Mouse (Mus musculus) midbrain, embryonic 12.5 days (tissue): ENCODE data around the gene Unc93b1. TPM values are rescaled to one million over a fixed set of nuclear protein-coding genes. Genes with fewer than 3 reads are reported as not detected.

Experiments
- ATAC-seq: fragments of 200-750 bp; cut with Nextera tagmentation; 2 replicates; pipeline ENCODE4 v1.8.0; 2017; ENCODE audit warnings: low read depth, moderate TSS enrichment, moderate library complexity; ENCODE audit not compliant: low FRiP score
- H3K27ac ChIP-seq: fragments of 300-500 bp; sonication (generic); replicated peaks from 2 replicates; pipeline ENCODE4 v1.5.1; 2016; ENCODE audit warnings: mild to moderate bottlenecking
- H3K27me3 ChIP-seq: fragments of 300-500 bp; sonication (generic); 2 replicates; pipeline ENCODE4 v1.6.1; 2016; ENCODE audit warnings: mild to moderate bottlenecking
- H3K36me3 ChIP-seq: fragments of 300-500 bp; sonication (generic); 2 replicates; pipeline ENCODE4 v1.6.1; 2016
- H3K4me1 ChIP-seq: fragments of 300-500 bp; sonication (generic); 2 replicates; pipeline ENCODE4 v1.6.1; 2016
- H3K4me2 ChIP-seq: fragments of 300-500 bp; sonication (generic); replicated peaks from 2 replicates; pipeline ENCODE4 v1.6.1; 2016; ENCODE audit warnings: mild to moderate bottlenecking, moderate library complexity
- H3K4me3 ChIP-seq: fragments of 300-500 bp; sonication (generic); 2 replicates; pipeline ENCODE4 v1.5.1; 2016; ENCODE audit warnings: mild to moderate bottlenecking
- H3K9ac ChIP-seq: fragments of 300-500 bp; sonication (generic); replicated peaks from 2 replicates; pipeline ENCODE4 v1.6.1; 2016; ENCODE audit warnings: mild to moderate bottlenecking, moderate library complexity
- H3K9me3 ChIP-seq: fragments of 300-500 bp; sonication (generic); 2 replicates; pipeline ENCODE4 v1.6.1; 2016; ENCODE audit warnings: mild to moderate bottlenecking
- WGBS: fragments of 180-500 bp; shearing (Covaris S2); methylation state at CpG from one replicate; pipeline ENCODE4 v1.1.7; 2016; 5-methylcytosine and 5-hydroxymethylcytosine counted together
- polyA plus RNA-seq: library from polyadenylated mRNA; unstranded; fragments of >200 nt; fragmentation: Nextera tagmentation; extraction: Ambion mirVana; gene quantifications from 2 replicates; pipeline ENCODE4 v1.2.1, GENCODE M21; 2016

The Unc93b1 gene
- polyA plus RNA-seq, 1 experiment from 2014 or later, result 10.4 TPM

DNA sequence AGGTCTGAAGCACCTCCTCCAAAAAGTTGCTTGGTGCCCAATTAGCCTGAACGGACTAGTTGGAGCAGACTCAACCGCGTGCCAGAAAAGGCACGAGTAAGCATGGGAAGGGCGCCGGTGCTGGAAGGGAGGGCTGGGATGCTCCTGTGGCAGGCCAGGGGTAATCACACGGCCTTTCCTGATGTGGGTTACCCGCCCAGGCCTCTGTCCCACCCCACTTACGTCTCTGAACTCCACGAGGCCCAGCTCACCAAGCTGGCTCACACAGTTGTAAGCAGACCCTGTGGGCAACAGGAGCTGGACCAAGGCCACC lies 30.7 kb upstream of the Unc93b1 start:
- Histone ChIP-seq H3K9me3 (no peaks in the 10 kb centered on the region), H3K4me3 (no peak overlapping the region), H3K4me1 (peaks cover 18% of the 10 kb centered on the region), H3K36me3 (peaks cover 13% of the 10 kb centered on the region; the same call in 1 of the 2 replicates), H3K27me3 (peaks cover 19% of the 10 kb centered on the region), H3K9ac (no peak overlapping the region), H3K27ac (no peak overlapping the region), H3K4me2 (no peak overlapping the region)
- 69% methylated on average over 10 of the region's 10 CpGs for WGBS
- ATAC-seq, result no peak

- no peak for ATAC-seq
Observed at GRCm38 (mm10) chr19:3905261-3905969, 29.6 kb upstream of the Unc93b1 start.

GRCm38 (mm10) chr19:3906326-3906725 lies 28.7 kb upstream of the Unc93b1 start:
- peak overlapping the region; percentile 45 for H3K4me3 ChIP-seq
- peaks cover 19% of the 10 kb centered on the region for H3K27me3 ChIP-seq
- WGBS, result 43% methylated on average over 10 of the region's 10 CpGs
- peak overlapping the region; percentile 67 for H3K4me2 ChIP-seq
- peaks cover 31% of the 10 kb centered on the region for H3K36me3 ChIP-seq
- ATAC-seq, result no peak
- peak overlapping the region; percentile 52; the same call in 1 of the 2 replicates for H3K9ac ChIP-seq
- no peak overlapping the region for H3K27ac ChIP-seq
- H3K4me1 ChIP-seq, result peaks cover 18% of the 10 kb centered on the region
- no peaks in the 10 kb centered on the region for H3K9me3 ChIP-seq

More at GRCm38 (mm10) chr19:3905261-3905969, 29.6 kb upstream of the Unc93b1 start:
- Histone ChIP-seq H3K4me2 (no peak overlapping the region; the same call in 1 of the 2 replicates), H3K9me3 (no peaks in the 10 kb centered on the region), H3K27me3 (peaks cover 19% of the 10 kb centered on the region), H3K4me1 (peaks cover 18% of the 10 kb centered on the region), H3K4me3 (no peak overlapping the region), H3K9ac (no peak overlapping the region), H3K27ac (no peak overlapping the region), H3K36me3 (peaks cover 24% of the 10 kb centered on the region)
- 50% methylated on average over 6 of the region's 6 CpGs for WGBS

DNA sequence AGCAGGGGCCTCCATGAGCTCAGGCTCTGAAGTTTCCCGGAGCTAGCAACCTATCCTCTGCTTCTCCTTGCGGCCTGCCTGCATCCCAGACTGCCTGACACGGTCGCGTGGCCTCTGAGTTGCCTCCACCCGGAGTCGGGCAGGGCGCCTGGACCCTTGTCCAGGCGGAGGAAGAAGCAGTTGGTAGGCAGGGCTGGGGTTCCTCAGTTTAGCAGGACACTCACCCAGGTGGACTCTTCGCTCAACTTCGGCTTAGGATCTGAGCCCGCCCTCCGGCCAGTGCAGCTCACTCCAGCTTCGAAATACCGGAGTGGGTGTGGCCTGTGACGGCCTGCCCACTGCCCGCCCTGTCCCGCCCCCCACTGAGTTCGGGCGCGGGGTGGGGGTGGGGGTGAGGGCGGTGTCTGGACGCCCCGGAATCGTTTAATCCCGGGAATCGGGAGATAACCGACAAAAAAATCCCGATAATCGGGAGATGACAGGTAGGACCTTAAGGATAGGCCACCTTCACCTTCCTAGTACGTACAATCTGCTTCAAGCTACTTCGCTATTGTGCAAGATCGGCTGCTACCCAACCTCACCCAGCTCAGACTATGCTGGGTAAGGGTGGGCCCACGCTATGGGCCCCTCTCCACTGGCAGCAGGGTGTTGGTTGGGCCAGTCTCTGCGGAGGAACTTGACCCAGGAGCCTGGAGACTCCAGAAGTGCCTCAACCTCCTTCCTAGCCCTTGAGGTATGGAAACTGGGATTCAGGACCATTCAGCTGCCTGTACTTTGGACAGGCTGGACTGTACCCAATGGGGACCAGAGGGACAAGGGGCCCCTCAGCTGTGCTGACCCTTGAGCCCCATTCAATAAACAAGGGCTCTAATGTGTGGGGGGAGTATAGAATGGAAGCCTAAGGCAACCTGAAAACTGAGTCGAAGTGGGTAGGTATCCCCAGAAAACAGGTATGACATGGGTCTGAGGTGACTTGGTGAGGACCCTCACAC lies 27.9 kb upstream of the Unc93b1 start, which contains the start of gene Tcirg1:
Tcirg1 (minus strand) TSS at position 339 of the 992 bp plus-strand sequence.
- H3K36me3 ChIP-seq, result peaks cover 33% of the 10 kb centered on the region
- no peaks in the 10 kb centered on the region for H3K9me3 ChIP-seq
- peak within 1 kb of the TSS; percentile 67 for H3K4me2 ChIP-seq
- H3K27me3 ChIP-seq, result peaks cover 19% of the 10 kb centered on the region
- H3K4me3 ChIP-seq, result peak within 1 kb of the TSS; percentile 45
- ATAC-seq, result peak; percentile 55; the same call in 1 of the 2 replicates
- 7% methylated on average over 36 of the region's 36 CpGs for WGBS
- H3K27ac ChIP-seq, result no peak within 1 kb of the TSS
- H3K4me1 ChIP-seq, result peaks cover 25% of the 10 kb centered on the region
- H3K9ac ChIP-seq, result peak within 1 kb of the TSS; percentile 52

DNA sequence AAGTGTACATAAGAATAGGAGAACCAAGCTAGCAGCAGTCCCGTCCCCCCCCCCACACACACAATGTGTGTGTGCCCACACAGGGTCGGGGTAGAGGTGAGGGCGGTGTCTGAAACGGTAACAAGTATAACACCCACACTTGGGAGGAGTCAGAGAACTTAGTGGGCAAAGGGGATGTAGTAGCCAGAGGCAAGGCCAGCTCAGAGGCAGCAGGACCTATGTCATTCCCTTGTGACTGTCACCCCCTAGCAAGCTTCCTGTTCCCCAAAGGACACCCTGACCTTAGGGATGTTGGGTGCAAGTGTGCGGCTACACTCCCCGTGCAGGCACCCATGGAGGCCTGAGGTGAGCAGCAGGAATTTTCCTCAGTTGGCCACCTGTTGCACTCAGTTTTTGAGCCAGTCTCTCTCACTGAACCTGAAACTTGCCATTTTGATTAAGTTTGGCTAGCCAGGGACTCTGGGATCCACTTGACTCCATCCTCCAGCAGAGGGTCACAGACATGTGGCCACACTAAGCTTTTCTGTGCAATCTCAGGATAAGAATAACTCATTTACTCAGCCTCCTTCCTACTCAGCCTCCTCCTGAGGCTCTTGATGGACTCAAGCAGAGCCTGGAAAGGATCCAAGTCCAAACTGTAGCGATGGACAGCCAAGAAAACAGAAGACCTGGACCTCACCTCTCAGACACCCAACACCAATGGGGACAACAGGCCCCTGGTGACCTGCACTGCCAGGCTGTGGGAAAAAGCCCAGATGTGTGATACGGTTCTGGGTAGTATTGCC lies 26.9 kb upstream of the Unc93b1 start:
- Histone ChIP-seq H3K27ac (no peak overlapping the region), H3K9ac (no peak overlapping the region), H3K4me3 (no peak overlapping the region), H3K4me1 (peaks cover 27% of the 10 kb centered on the region), H3K36me3 (peaks cover 33% of the 10 kb centered on the region), H3K9me3 (no peaks in the 10 kb centered on the region), H3K4me2 (no peak overlapping the region), H3K27me3 (peaks cover 19% of the 10 kb centered on the region)
- WGBS, result 85% methylated on average over 8 of the region's 8 CpGs
- no peak for ATAC-seq

- Histone ChIP-seq H3K27ac (no peak overlapping the region), H3K27me3 (peaks cover 19% of the 10 kb centered on the region), H3K4me3 (no peak overlapping the region), H3K36me3 (peaks cover 33% of the 10 kb centered on the region), H3K4me1 (peaks cover 32% of the 10 kb centered on the region), H3K4me2 (no peak overlapping the region), H3K9ac (no peak overlapping the region), H3K9me3 (no peaks in the 10 kb centered on the region)
- no peak for ATAC-seq
- 87% methylated on average over 5 of the region's 5 CpGs for WGBS
Observed at GRCm38 (mm10) chr19:3910206-3910605, 24.8 kb upstream of the Unc93b1 start.

DNA sequence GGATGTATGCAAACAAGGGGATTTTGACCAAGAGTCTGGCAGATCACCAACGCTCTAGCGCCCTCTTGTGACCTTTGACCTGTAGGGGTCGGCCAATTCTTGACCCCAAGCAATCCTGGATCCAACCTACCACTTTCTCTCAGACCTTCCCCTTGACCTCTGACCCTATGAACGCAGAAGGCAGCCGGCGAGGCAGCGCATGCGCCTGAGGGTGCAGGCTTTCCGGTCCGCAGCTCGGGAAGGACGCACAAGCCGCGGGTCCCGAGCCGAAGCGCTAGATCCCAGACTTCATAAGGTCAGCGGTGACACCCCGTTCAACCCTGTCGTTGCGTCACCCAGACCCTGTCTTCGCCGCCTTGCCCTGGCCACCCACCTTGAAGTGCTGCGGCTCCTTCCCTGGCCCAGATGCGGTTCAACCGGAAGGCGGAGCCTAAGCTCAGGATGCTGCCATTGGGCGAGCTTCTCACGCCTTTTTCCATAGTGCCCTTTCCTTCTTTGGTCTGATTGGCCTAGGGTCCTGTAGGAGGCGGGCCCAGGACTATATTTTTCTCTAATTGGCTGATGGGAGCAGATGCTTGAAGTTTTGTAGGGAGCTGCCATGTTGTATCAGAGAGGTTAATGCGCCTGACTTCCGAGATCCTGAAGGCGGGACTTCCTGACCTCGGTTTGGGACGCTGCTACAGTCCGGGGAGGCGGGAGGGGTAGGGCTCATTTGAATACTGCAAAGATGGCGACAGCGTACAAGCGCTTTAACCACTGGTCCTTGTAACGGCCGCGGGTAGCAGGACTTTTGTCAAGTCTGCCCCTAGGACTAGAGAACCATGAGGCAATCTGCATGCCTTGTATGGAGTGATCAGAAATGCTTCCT lies 22.4 kb upstream of the Unc93b1 start, which contains the start of gene Ndufs8:
Ndufs8 (minus strand) TSS at position 438 of the 868 bp plus-strand sequence.
- H3K9me3 ChIP-seq, result no peaks in the 10 kb centered on the region
- under 1% methylated on average over 43 of the region's 43 CpGs for WGBS
- peak; percentile 98 for ATAC-seq

GRCm38 (mm10) chr19:3913692-3914091 lies 21.3 kb upstream of the Unc93b1 start:
- Histone ChIP-seq H3K36me3 (peaks cover 26% of the 10 kb centered on the region), H3K4me3 (peak overlapping the region; percentile 72), H3K9ac (peak overlapping the region; percentile 61; the same call in 1 of the 2 replicates), H3K9me3 (no peaks in the 10 kb centered on the region), H3K27ac (no peak overlapping the region), H3K4me1 (peaks cover 17% of the 10 kb centered on the region), H3K4me2 (peak overlapping the region; percentile 74), H3K27me3 (no peaks in the 10 kb centered on the region)
- ATAC-seq, result no peak
- WGBS, result 90% methylated on average over 8 of the region's 8 CpGs

More for the DNA sequence above, 22.4 kb upstream of the Unc93b1 start, which contains the start of gene Ndufs8:
- peak within 1 kb of the TSS; percentile 74 for H3K4me2 ChIP-seq
- H3K27me3 ChIP-seq, result peaks cover 1% of the 10 kb centered on the region; the same call in 1 of the 2 replicates
- peak within 1 kb of the TSS; percentile 78 for H3K27ac ChIP-seq
- peak within 1 kb of the TSS; percentile 72 for H3K4me3 ChIP-seq
- H3K4me1 ChIP-seq, result peaks cover 17% of the 10 kb centered on the region
- H3K36me3 ChIP-seq, result peaks cover 33% of the 10 kb centered on the region
- peak within 1 kb of the TSS; percentile 61 for H3K9ac ChIP-seq

- WGBS, result 92% methylated on average over 5 of the region's 5 CpGs
- Histone ChIP-seq H3K27me3 (no peaks in the 10 kb centered on the region), H3K36me3 (peaks cover 18% of the 10 kb centered on the region), H3K4me1 (peaks cover 17% of the 10 kb centered on the region), H3K4me2 (no peak overlapping the region), H3K9me3 (no peaks in the 10 kb centered on the region), H3K27ac (no peak overlapping the region), H3K9ac (no peak overlapping the region), H3K4me3 (no peak overlapping the region)
- ATAC-seq, result no peak
Observed at GRCm38 (mm10) chr19:3914535-3914934, 20.5 kb upstream of the Unc93b1 start.

DNA sequence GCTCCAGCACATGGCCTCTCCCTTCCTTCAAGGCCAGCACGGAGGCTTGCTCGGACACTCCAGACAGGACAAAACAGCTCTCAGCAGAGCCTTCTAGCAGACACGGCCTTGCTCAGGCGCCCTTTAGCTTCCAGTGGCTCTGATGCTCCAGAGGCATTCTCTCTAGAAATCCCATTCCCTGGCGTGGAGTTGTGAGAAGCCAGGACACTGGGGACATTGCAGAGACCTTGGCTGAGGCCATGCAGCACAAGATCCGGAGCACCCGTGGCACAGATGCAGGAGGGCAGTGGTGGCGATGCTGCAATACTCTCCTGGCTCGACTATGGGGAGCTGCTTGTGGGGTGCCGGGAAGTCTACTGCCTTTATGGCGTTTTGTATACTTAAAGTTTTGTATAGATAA lies 18.3 kb upstream of the Unc93b1 start:
- Histone ChIP-seq H3K27ac (no peak overlapping the region), H3K27me3 (no peaks in the 10 kb centered on the region), H3K4me2 (no peak overlapping the region), H3K4me1 (peaks cover 14% of the 10 kb centered on the region), H3K9me3 (no peaks in the 10 kb centered on the region), H3K4me3 (no peak overlapping the region), H3K9ac (no peak overlapping the region), H3K36me3 (no peaks in the 10 kb centered on the region)
- WGBS, result 79% methylated on average over 11 of the region's 11 CpGs
- ATAC-seq, result no peak

DNA sequence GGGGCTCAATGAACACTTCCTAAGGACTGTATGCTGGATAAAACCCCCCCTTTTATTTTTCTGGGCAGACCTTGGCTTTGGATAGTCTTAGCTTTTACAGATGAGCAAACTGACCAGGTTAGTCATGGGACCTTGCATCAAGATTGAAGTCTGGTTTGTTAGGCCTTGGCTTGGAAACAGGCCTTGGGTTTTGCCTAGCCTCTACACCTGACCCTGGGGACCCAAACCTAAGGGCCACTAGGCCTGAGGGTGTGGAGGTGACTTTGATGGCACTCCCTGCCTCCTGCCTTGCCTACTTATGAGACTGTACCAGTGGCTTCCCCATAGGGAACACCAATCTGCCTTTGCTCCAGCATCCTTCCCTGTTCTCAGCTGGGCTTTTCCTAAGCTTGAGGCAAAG lies 15.1 kb upstream of the Unc93b1 start:
- Histone ChIP-seq H3K27ac (no peak overlapping the region), H3K4me1 (no peaks in the 10 kb centered on the region), H3K4me2 (no peak overlapping the region), H3K4me3 (no peak overlapping the region), H3K36me3 (no peaks in the 10 kb centered on the region), H3K27me3 (no peaks in the 10 kb centered on the region), H3K9ac (no peak overlapping the region), H3K9me3 (no peaks in the 10 kb centered on the region)
- ATAC-seq, result no peak
